Comparison of ENCODE assay signal across 12 mouse cellular contexts in the genomic region with DNA sequence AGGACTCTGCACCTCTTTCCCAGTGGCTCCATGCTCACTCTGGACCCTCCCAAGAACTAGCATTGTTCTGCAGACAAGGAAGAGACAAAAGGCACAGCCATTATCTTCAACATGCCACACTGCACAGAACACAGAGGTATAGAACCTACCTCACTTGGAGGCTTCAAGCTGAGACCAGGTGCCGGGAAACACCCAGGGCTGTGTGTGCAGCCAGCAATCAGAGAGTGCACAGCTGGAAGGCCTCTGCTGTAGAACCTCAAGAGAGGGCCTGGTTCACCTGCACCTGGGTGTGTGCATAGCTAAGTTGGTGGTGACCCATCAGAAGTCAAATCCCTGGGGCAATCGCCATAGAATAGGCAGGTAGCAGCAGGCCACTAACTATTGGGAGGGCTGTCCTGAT. TPM values are rescaled to one million over a fixed set of nuclear protein-coding genes. Genes with fewer than 3 reads are reported as not detected.
A peak's percentile ranks its signal among the peaks of the same experiment; 100 is the strongest.
DNase-seq lines count a peak whose midpoint lies in the region; ATAC-seq lines count a peak whose summit lies in the region.
"Had no signal": no experiment of that assay in that cellular context is flagged by ENCODE, and none has a peak within 500 bp of the region (broad histone marks: within the 10 kb centered on the region; RNA-seq: fewer than 3 reads in every experiment).

No protein-coding gene starts in this region.

- peaks cover 92% of the 10 kb centered on the region for H3K36me3 ChIP-seq in megakaryocyte, embryonic 14.5 days (replicated peaks; ENCODE audit: low read length)
- H3K36me3 ChIP-seq in hindbrain, embryonic 16.5 days (ENCODE audit: control insufficient read depth, insufficient read depth, low read length), result no peaks in the 10 kb centered on the region
- peaks cover under 1% of the 10 kb centered on the region; the same call in 1 of the 2 replicates for H3K36me3 ChIP-seq in neural tube, embryonic 14.5 days (ENCODE audit: control insufficient read depth, insufficient read depth, low read length)

- H3K4me1 ChIP-seq in megakaryocyte, embryonic 14.5 days, result peaks cover 100% of the 10 kb centered on the region
- peaks cover 60% of the 10 kb centered on the region for H3K4me1 ChIP-seq in hindbrain, embryonic 16.5 days (ENCODE audit: control insufficient read depth, insufficient read depth, low read depth, low read length)
- peaks cover 53% of the 10 kb centered on the region for H3K4me1 ChIP-seq in neural tube, embryonic 14.5 days (ENCODE audit: control insufficient read depth, insufficient read depth, low read length)

- H3K27me3 ChIP-seq in megakaryocyte, embryonic 14.5 days (replicated peaks), result no peaks in the 10 kb centered on the region
- H3K27me3 ChIP-seq in hindbrain, embryonic 16.5 days (replicated peaks; ENCODE audit: control insufficient read depth, insufficient read depth, low read length), result no peaks in the 10 kb centered on the region
- H3K27me3 ChIP-seq in neural tube, embryonic 14.5 days (ENCODE audit: control insufficient read depth, insufficient read depth, low read length), result no peaks in the 10 kb centered on the region

- no peaks in the 10 kb centered on the region for H3K9me3 ChIP-seq in megakaryocyte, embryonic 14.5 days
- H3K9me3 ChIP-seq in hindbrain, embryonic 16.5 days (ENCODE audit: control insufficient read depth, low read length), result no peaks in the 10 kb centered on the region
- no peaks in the 10 kb centered on the region for H3K9me3 ChIP-seq in neural tube, embryonic 14.5 days (ENCODE audit: control insufficient read depth, low read length)
- H3K9me3 ChIP-seq: heart, embryonic 13.5 days had no signal

- no peak for ATAC-seq in megakaryocyte, adult 5-6 weeks (ENCODE audit: poor library complexity, severe bottlenecking)
- ATAC-seq in hindbrain, embryonic 16.5 days, result no peak
- ATAC-seq in neural tube, embryonic 14.5 days (ENCODE audit: low read depth), result no peak
- ATAC-seq: intestine, embryonic 16.5 days had no signal

- H3K4me2 ChIP-seq in hindbrain, embryonic 16.5 days (ENCODE audit: low read length), result no peak overlapping the region
- no peak overlapping the region for H3K4me2 ChIP-seq in neural tube, embryonic 14.5 days (ENCODE audit: low read depth, low read length)
- H3K4me2 ChIP-seq: heart, embryonic 13.5 days had no signal

- H3K4me3 ChIP-seq in megakaryocyte, embryonic 14.5 days (replicated peaks), result peak overlapping the region; percentile 43
- no peak overlapping the region for H3K4me3 ChIP-seq in hindbrain, embryonic 16.5 days (ENCODE audit: low read length)
- H3K4me3 ChIP-seq in neural tube, embryonic 14.5 days (ENCODE audit: low read depth, low read length), result no peak overlapping the region
- H3K4me3 ChIP-seq: gastrocnemius, adult 2 months; heart, embryonic 13.5 days had no signal

- DNase-seq in ovary, adult 18-20 months (ENCODE audit: low spot score), result no peak
- no peak for DNase-seq in urinary bladder, postnatal 4 days (ENCODE audit: low spot score in 2 of 2)
- no peak for DNase-seq in cerebellum, adult 18-20 months
- DNase-seq: cerebellum, postnatal 14 days; gastrocnemius, adult 2 months had no signal

- no peak overlapping the region for H3K9ac ChIP-seq in hindbrain, embryonic 16.5 days (ENCODE audit: low read depth, low read length)
- H3K9ac ChIP-seq in neural tube, embryonic 14.5 days (replicated peaks; ENCODE audit: low read depth, low read length), result no peak overlapping the region

- 0 out of 2 replicates have a peak overlapping the region, but pooled peaks have one; percentile 4 for H3K27ac ChIP-seq in hindbrain, embryonic 16.5 days (ENCODE audit: low read depth, low read length)
- H3K27ac ChIP-seq in neural tube, embryonic 14.5 days (ENCODE audit: low read depth, low read length), result peak overlapping the region; percentile 96
- H3K27ac ChIP-seq: gastrocnemius, adult 2 months; macrophage had no signal

- 71% methylated on average over 2 of the region's 2 CpGs for WGBS in hindbrain, embryonic 16.5 days
- 88% methylated on average over 2 of the region's 2 CpGs for whole genome bisulfite sequencing in neural tube, embryonic 14.5 days

RNA-seq across cellular contexts. Expression of gene Mvb12b, which starts 8.5 kb away (rescaled TPM):
- polyA plus RNA-seq in megakaryocyte, embryonic 14.5 days (2012; ENCODE audit: insufficient read depth, low replicate concordance), result 181 and 204 TPM in 2 replicates
- 22.2 and 23.9 TPM in 2 replicates for total RNA-seq in megakaryocyte, adult 5-6 weeks (2015)
- 9.5 and 10.1 TPM in 2 replicates for total RNA-seq in megakaryocyte, adult 5-6 weeks (2017)
- 43.9 and 46.5 TPM in 2 replicates for polyA plus RNA-seq in hindbrain, embryonic 16.5 days (2015; fragmentation: Nextera tagmentation; extraction: Ambion mirVana)
- polyA plus RNA-seq in neural tube, embryonic 14.5 days (2014; fragmentation: Nextera tagmentation; extraction: Ambion mirVana), result 54.0 and 56.8 TPM in 2 replicates
